Mouse (Mus musculus): ENCODE data around the gene Oscar.

- TF ChIP-seq CTCF (IDR thresholded peaks at IDR 0.05) (no peak), EP300 (IDR thresholded peaks at IDR 0.05) (no peak)
Measured at GRCm38 (mm10) chr7:3591534-3591933, 24.4 kb downstream of the Oscar start.
